Mouse (Mus musculus): ENCODE measurements around the gene Dnajc4. TPM values are rescaled to one million over a fixed set of nuclear protein-coding genes. Genes with fewer than 3 reads are reported as not detected.

Gene Dnajc4
- polyA plus RNA-seq (2014; fragmentation: Nextera tagmentation; extraction: Ambion mirVana): 26.3 and 28.5 TPM in 2 replicates

GRCm38 (mm10) chr19:6992011-6992858 is at the start of gene Dnajc4:
Dnajc4 (minus strand) TSS chr19:6992572.
- Histone ChIP-seq H3K27ac (ENCODE audit: low read depth, low read length) (peak within 1 kb of the TSS; percentile 69), H3K9me3 (replicated peaks; ENCODE audit: control insufficient read depth, low read length) (no peaks in the 10 kb centered on the region), H3K4me1 (ENCODE audit: control insufficient read depth, insufficient read depth, low read length) (peaks cover 29% of the 10 kb centered on the region), H3K36me3 (ENCODE audit: control insufficient read depth, insufficient read depth, low read length) (peaks cover 3% of the 10 kb centered on the region; the same call in 1 of the 2 replicates), H3K4me3 (ENCODE audit: low read depth, low read length) (peak within 1 kb of the TSS; percentile 51), H3K27me3 (ENCODE audit: control insufficient read depth, insufficient read depth, low read length) (no peaks in the 10 kb centered on the region), H3K9ac (ENCODE audit: low read depth, low read length) (peak within 1 kb of the TSS; percentile 78), H3K4me2 (peak within 1 kb of the TSS; percentile 71)
- ATAC-seq (replicated peaks; ENCODE audit: insufficient number of reproducible peaks, low FRiP score, low TSS enrichment): peak; percentile 89
- WGBS (ENCODE audit: insufficient replicate concordance): 3% methylated on average over 37 of the region's 37 CpGs

- Histone ChIP-seq H3K27me3 (ENCODE audit: control insufficient read depth, insufficient read depth, low read length) (no peaks in the 10 kb centered on the region), H3K4me1 (ENCODE audit: control insufficient read depth, insufficient read depth, low read length) (peaks cover 26% of the 10 kb centered on the region), H3K9ac (ENCODE audit: low read depth, low read length) (peak overlapping the region; percentile 75; the same call in 1 of the 2 replicates), H3K4me3 (ENCODE audit: low read depth, low read length) (peak overlapping the region; percentile 88; the same call in 1 of the 2 replicates), H3K4me2 (peak overlapping the region; percentile 83), H3K9me3 (replicated peaks; ENCODE audit: control insufficient read depth, low read length) (no peaks in the 10 kb centered on the region), H3K36me3 (ENCODE audit: control insufficient read depth, insufficient read depth, low read length) (no peaks in the 10 kb centered on the region; the same call in 1 of the 2 replicates), H3K27ac (ENCODE audit: low read depth, low read length) (peak overlapping the region; percentile 88)
- no peak for ATAC-seq (replicated peaks; ENCODE audit: insufficient number of reproducible peaks, low FRiP score, low TSS enrichment)
- 83% methylated on average over 2 of the region's 2 CpGs for WGBS (ENCODE audit: insufficient replicate concordance)
These were observed 48.8 kb upstream of the Dnajc4 start for GRCm38 (mm10) chr19:7041171-7041570.

- Histone ChIP-seq H3K9me3 (replicated peaks; ENCODE audit: control insufficient read depth, low read length) (no peaks in the 10 kb centered on the region), H3K4me2 (peak overlapping the region; percentile 83), H3K9ac (ENCODE audit: low read depth, low read length) (peak overlapping the region; percentile 75), H3K4me1 (ENCODE audit: control insufficient read depth, insufficient read depth, low read length) (peaks cover 26% of the 10 kb centered on the region), H3K27me3 (ENCODE audit: control insufficient read depth, insufficient read depth, low read length) (no peaks in the 10 kb centered on the region), H3K36me3 (ENCODE audit: control insufficient read depth, insufficient read depth, low read length) (no peaks in the 10 kb centered on the region; the same call in 1 of the 2 replicates), H3K4me3 (ENCODE audit: low read depth, low read length) (peak overlapping the region; percentile 88), H3K27ac (ENCODE audit: low read depth, low read length) (peak overlapping the region; percentile 88)
- no peak for ATAC-seq (replicated peaks; ENCODE audit: insufficient number of reproducible peaks, low FRiP score, low TSS enrichment)
- 23% methylated on average over 13 of the region's 13 CpGs for WGBS (ENCODE audit: insufficient replicate concordance)
These were observed 48.3 kb upstream of the Dnajc4 start for GRCm38 (mm10) chr19:7040637-7041130.

- Histone ChIP-seq H3K36me3 (ENCODE audit: control insufficient read depth, insufficient read depth, low read length) (peaks cover 5% of the 10 kb centered on the region), H3K4me3 (ENCODE audit: low read depth, low read length) (peak within 1 kb of the TSS; percentile 88), H3K27me3 (ENCODE audit: control insufficient read depth, insufficient read depth, low read length) (no peaks in the 10 kb centered on the region), H3K9ac (ENCODE audit: low read depth, low read length) (peak within 1 kb of the TSS; percentile 82), H3K4me1 (ENCODE audit: control insufficient read depth, insufficient read depth, low read length) (peaks cover 26% of the 10 kb centered on the region), H3K4me2 (peak within 1 kb of the TSS; percentile 90), H3K9me3 (replicated peaks; ENCODE audit: control insufficient read depth, low read length) (no peaks in the 10 kb centered on the region), H3K27ac (ENCODE audit: low read depth, low read length) (peak within 1 kb of the TSS; percentile 88)
- under 1% methylated on average over 48 of the region's 49 CpGs for WGBS (ENCODE audit: insufficient replicate concordance)
- peak; percentile 99 for ATAC-seq (replicated peaks; ENCODE audit: insufficient number of reproducible peaks, low FRiP score, low TSS enrichment)
These were observed 47.7 kb upstream of the Dnajc4 start, which contains the start of gene Stip1 for GRCm38 (mm10) chr19:7039841-7040636. Stip1 (minus strand) TSS chr19:7039967.

- Histone ChIP-seq H3K9ac (ENCODE audit: low read depth, low read length) (peak overlapping the region; percentile 82), H3K36me3 (ENCODE audit: control insufficient read depth, insufficient read depth, low read length) (peaks cover 9% of the 10 kb centered on the region), H3K4me2 (peak overlapping the region; percentile 90), H3K27ac (ENCODE audit: low read depth, low read length) (peak overlapping the region; percentile 87), H3K27me3 (ENCODE audit: control insufficient read depth, insufficient read depth, low read length) (no peaks in the 10 kb centered on the region), H3K4me1 (ENCODE audit: control insufficient read depth, insufficient read depth, low read length) (peaks cover 20% of the 10 kb centered on the region), H3K4me3 (ENCODE audit: low read depth, low read length) (peak overlapping the region; percentile 88), H3K9me3 (replicated peaks; ENCODE audit: control insufficient read depth, low read length) (no peaks in the 10 kb centered on the region)
- ATAC-seq (replicated peaks; ENCODE audit: insufficient number of reproducible peaks, low FRiP score, low TSS enrichment): peak; percentile 22
- 1% methylated on average over 33 of the region's 35 CpGs for WGBS (ENCODE audit: insufficient replicate concordance)
These were observed 46.8 kb upstream of the Dnajc4 start for GRCm38 (mm10) chr19:7039088-7039720.

GRCm38 (mm10) chr19:7034006-7034405 is 41.6 kb upstream of the Dnajc4 start:
- 90% methylated on average over 5 of the region's 5 CpGs for WGBS (ENCODE audit: insufficient replicate concordance)
- Histone ChIP-seq H3K9ac (ENCODE audit: low read depth, low read length) (no peak overlapping the region), H3K27ac (ENCODE audit: low read depth, low read length) (no peak overlapping the region), H3K4me1 (ENCODE audit: control insufficient read depth, insufficient read depth, low read length) (peaks cover 15% of the 10 kb centered on the region), H3K36me3 (ENCODE audit: control insufficient read depth, insufficient read depth, low read length) (peaks cover 46% of the 10 kb centered on the region), H3K9me3 (replicated peaks; ENCODE audit: control insufficient read depth, low read length) (no peaks in the 10 kb centered on the region), H3K27me3 (ENCODE audit: control insufficient read depth, insufficient read depth, low read length) (no peaks in the 10 kb centered on the region), H3K4me3 (ENCODE audit: low read depth, low read length) (no peak overlapping the region), H3K4me2 (no peak overlapping the region)
- no peak for ATAC-seq (replicated peaks; ENCODE audit: insufficient number of reproducible peaks, low FRiP score, low TSS enrichment)

GRCm38 (mm10) chr19:7029531-7029930 is 37.2 kb upstream of the Dnajc4 start:
- H3K27me3 ChIP-seq (ENCODE audit: control insufficient read depth, insufficient read depth, low read length): no peaks in the 10 kb centered on the region
- no peaks in the 10 kb centered on the region for H3K9me3 ChIP-seq (replicated peaks; ENCODE audit: control insufficient read depth, low read length)
- no peak for ATAC-seq (replicated peaks; ENCODE audit: insufficient number of reproducible peaks, low FRiP score, low TSS enrichment)
- no peak overlapping the region for H3K9ac ChIP-seq (ENCODE audit: low read depth, low read length)
- no peak overlapping the region for H3K27ac ChIP-seq (ENCODE audit: low read depth, low read length)
- H3K4me2 ChIP-seq: no peak overlapping the region
- H3K4me1 ChIP-seq (ENCODE audit: control insufficient read depth, insufficient read depth, low read length): no peaks in the 10 kb centered on the region
- WGBS (ENCODE audit: insufficient replicate concordance): 91% methylated on average over 5 of the region's 5 CpGs
- peaks cover 68% of the 10 kb centered on the region for H3K36me3 ChIP-seq (ENCODE audit: control insufficient read depth, insufficient read depth, low read length)
- H3K4me3 ChIP-seq (ENCODE audit: low read depth, low read length): no peak overlapping the region

- Histone ChIP-seq H3K4me3 (ENCODE audit: low read depth, low read length) (no peak overlapping the region), H3K4me2 (no peak overlapping the region), H3K9ac (ENCODE audit: low read depth, low read length) (no peak overlapping the region), H3K4me1 (ENCODE audit: control insufficient read depth, insufficient read depth, low read length) (peaks cover 16% of the 10 kb centered on the region), H3K9me3 (replicated peaks; ENCODE audit: control insufficient read depth, low read length) (no peaks in the 10 kb centered on the region), H3K36me3 (ENCODE audit: control insufficient read depth, insufficient read depth, low read length) (peaks cover 37% of the 10 kb centered on the region), H3K27me3 (ENCODE audit: control insufficient read depth, insufficient read depth, low read length) (no peaks in the 10 kb centered on the region), H3K27ac (ENCODE audit: low read depth, low read length) (no peak overlapping the region)
- WGBS (ENCODE audit: insufficient replicate concordance): 45% methylated on average over 3 of the region's 3 CpGs
- 0 out of 2 replicates have a peak, but pooled peaks have one; percentile 55 for ATAC-seq (replicated peaks; ENCODE audit: insufficient number of reproducible peaks, low FRiP score, low TSS enrichment)
These were observed 27.9 kb upstream of the Dnajc4 start for GRCm38 (mm10) chr19:7020224-7020641.
